Mouse (Mus musculus): ENCODE results near the gene Wscd2. TPM values are rescaled to one million over a fixed set of nuclear protein-coding genes. Genes with fewer than 3 reads are reported as not detected.
A peak's percentile ranks its signal among the peaks of the same experiment; 100 is the strongest.

The Wscd2 gene
- polyA plus RNA-seq, 1 experiment from 2014 or later: 1.5 TPM

GRCm38 (mm10) chr5:113469826-113470225 is 20.3 kb upstream of the Wscd2 start:
- WGBS: 86% methylated on average over 5 of the region's 5 CpGs
- Histone ChIP-seq H3K9ac (ENCODE audit: low read length) (no peak overlapping the region), H3K36me3 (ENCODE audit: control insufficient read depth, insufficient read depth) (no peaks in the 10 kb centered on the region), H3K4me2 (ENCODE audit: low read depth, low read length) (no peak overlapping the region), H3K4me3 (ENCODE audit: low read length) (no peak overlapping the region), H3K4me1 (ENCODE audit: control insufficient read depth, insufficient read depth, low read length) (no peaks in the 10 kb centered on the region), H3K27me3 (ENCODE audit: control insufficient read depth, insufficient read depth, low read length) (peaks cover 9% of the 10 kb centered on the region), H3K27ac (ENCODE audit: low read length) (no peak overlapping the region), H3K9me3 (replicated peaks; ENCODE audit: control insufficient read depth, low read length) (no peaks in the 10 kb centered on the region)
- ATAC-seq (replicated peaks; ENCODE audit: extremely low read depth, insufficient read depth, low FRiP score): no peak

GRCm38 (mm10) chr5:113471417-113471816 is 18.7 kb upstream of the Wscd2 start:
- H3K4me1 ChIP-seq (ENCODE audit: control insufficient read depth, insufficient read depth, low read length): peaks cover 3% of the 10 kb centered on the region
- WGBS: 39% methylated on average over 4 of the region's 4 CpGs
- H3K9me3 ChIP-seq (replicated peaks; ENCODE audit: control insufficient read depth, low read length): no peaks in the 10 kb centered on the region
- ATAC-seq (replicated peaks; ENCODE audit: extremely low read depth, insufficient read depth, low FRiP score): no peak
- H3K4me3 ChIP-seq (ENCODE audit: low read length): no peak overlapping the region
- no peak overlapping the region for H3K9ac ChIP-seq (ENCODE audit: low read length)
- H3K27ac ChIP-seq (ENCODE audit: low read length): no peak overlapping the region
- H3K4me2 ChIP-seq (ENCODE audit: low read depth, low read length): no peak overlapping the region
- H3K27me3 ChIP-seq (ENCODE audit: control insufficient read depth, insufficient read depth, low read length): peaks cover 9% of the 10 kb centered on the region
- H3K36me3 ChIP-seq (ENCODE audit: control insufficient read depth, insufficient read depth): no peaks in the 10 kb centered on the region

GRCm38 (mm10) chr5:113472339-113472738 is 17.8 kb upstream of the Wscd2 start:
- WGBS: 61% methylated on average over 7 of the region's 7 CpGs
- no peak for ATAC-seq (replicated peaks; ENCODE audit: extremely low read depth, insufficient read depth, low FRiP score)

GRCm38 (mm10) chr5:113476816-113477215 is 13.3 kb upstream of the Wscd2 start:
- Histone ChIP-seq H3K9ac (ENCODE audit: low read length) (no peak overlapping the region), H3K27ac (ENCODE audit: low read length) (no peak overlapping the region)

More at GRCm38 (mm10) chr5:113472339-113472738, 17.8 kb upstream of the Wscd2 start:
- no peaks in the 10 kb centered on the region for H3K9me3 ChIP-seq (replicated peaks; ENCODE audit: control insufficient read depth, low read length)
- H3K4me1 ChIP-seq (ENCODE audit: control insufficient read depth, insufficient read depth, low read length): peaks cover 10% of the 10 kb centered on the region
- H3K9ac ChIP-seq (ENCODE audit: low read length): no peak overlapping the region
- no peak overlapping the region for H3K4me2 ChIP-seq (ENCODE audit: low read depth, low read length)
- H3K27ac ChIP-seq (ENCODE audit: low read length): no peak overlapping the region
- peaks cover 6% of the 10 kb centered on the region; the same call in 1 of the 2 replicates for H3K27me3 ChIP-seq (ENCODE audit: control insufficient read depth, insufficient read depth, low read length)
- no peaks in the 10 kb centered on the region for H3K36me3 ChIP-seq (ENCODE audit: control insufficient read depth, insufficient read depth)
- no peak overlapping the region for H3K4me3 ChIP-seq (ENCODE audit: low read length)

GRCm38 (mm10) chr5:113479075-113479474 is 11.1 kb upstream of the Wscd2 start:
- Histone ChIP-seq H3K4me1 (ENCODE audit: control insufficient read depth, insufficient read depth, low read length) (peaks cover 10% of the 10 kb centered on the region), H3K36me3 (ENCODE audit: control insufficient read depth, insufficient read depth) (no peaks in the 10 kb centered on the region), H3K9me3 (replicated peaks; ENCODE audit: control insufficient read depth, low read length) (no peaks in the 10 kb centered on the region), H3K9ac (ENCODE audit: low read length) (no peak overlapping the region), H3K27me3 (ENCODE audit: control insufficient read depth, insufficient read depth, low read length) (no peaks in the 10 kb centered on the region), H3K4me2 (ENCODE audit: low read depth, low read length) (no peak overlapping the region), H3K27ac (ENCODE audit: low read length) (no peak overlapping the region), H3K4me3 (ENCODE audit: low read length) (no peak overlapping the region)
- ATAC-seq (replicated peaks; ENCODE audit: extremely low read depth, insufficient read depth, low FRiP score): no peak
- 88% methylated on average over 5 of the region's 5 CpGs for WGBS

More at GRCm38 (mm10) chr5:113476816-113477215, 13.3 kb upstream of the Wscd2 start:
- 8% methylated on average over 6 of the region's 6 CpGs for WGBS
- H3K4me1 ChIP-seq (ENCODE audit: control insufficient read depth, insufficient read depth, low read length): peaks cover 10% of the 10 kb centered on the region
- H3K4me2 ChIP-seq (ENCODE audit: low read depth, low read length): no peak overlapping the region
- no peaks in the 10 kb centered on the region for H3K36me3 ChIP-seq (ENCODE audit: control insufficient read depth, insufficient read depth)
- H3K27me3 ChIP-seq (ENCODE audit: control insufficient read depth, insufficient read depth, low read length): no peaks in the 10 kb centered on the region
- no peaks in the 10 kb centered on the region for H3K9me3 ChIP-seq (replicated peaks; ENCODE audit: control insufficient read depth, low read length)
- ATAC-seq (replicated peaks; ENCODE audit: extremely low read depth, insufficient read depth, low FRiP score): peak; percentile 69; the same call in 1 of the 2 replicates
- no peak overlapping the region for H3K4me3 ChIP-seq (ENCODE audit: low read length)

GRCm38 (mm10) chr5:113480451-113480850 is 9.7 kb upstream of the Wscd2 start:
- Histone ChIP-seq H3K4me2 (ENCODE audit: low read depth, low read length) (no peak overlapping the region), H3K4me1 (ENCODE audit: control insufficient read depth, insufficient read depth, low read length) (peaks cover 10% of the 10 kb centered on the region), H3K36me3 (ENCODE audit: control insufficient read depth, insufficient read depth) (no peaks in the 10 kb centered on the region), H3K27me3 (ENCODE audit: control insufficient read depth, insufficient read depth, low read length) (no peaks in the 10 kb centered on the region), H3K27ac (ENCODE audit: low read length) (no peak overlapping the region), H3K9ac (ENCODE audit: low read length) (no peak overlapping the region), H3K9me3 (replicated peaks; ENCODE audit: control insufficient read depth, low read length) (no peaks in the 10 kb centered on the region), H3K4me3 (ENCODE audit: low read length) (no peak overlapping the region)
- WGBS: 63% methylated on average over 5 of the region's 5 CpGs
- no peak for ATAC-seq (replicated peaks; ENCODE audit: extremely low read depth, insufficient read depth, low FRiP score)

GRCm38 (mm10) chr5:113485584-113486162 is 4.5 kb upstream of the Wscd2 start:
- Histone ChIP-seq H3K4me1 (ENCODE audit: control insufficient read depth, insufficient read depth, low read length) (peaks cover 9% of the 10 kb centered on the region), H3K9me3 (replicated peaks; ENCODE audit: control insufficient read depth, low read length) (no peaks in the 10 kb centered on the region), H3K27me3 (ENCODE audit: control insufficient read depth, insufficient read depth, low read length) (peaks cover 13% of the 10 kb centered on the region), H3K4me2 (ENCODE audit: low read depth, low read length) (no peak overlapping the region), H3K4me3 (ENCODE audit: low read length) (no peak overlapping the region), H3K36me3 (ENCODE audit: control insufficient read depth, insufficient read depth) (no peaks in the 10 kb centered on the region), H3K27ac (ENCODE audit: low read length) (no peak overlapping the region), H3K9ac (ENCODE audit: low read length) (no peak overlapping the region)
- no peak for ATAC-seq (replicated peaks; ENCODE audit: extremely low read depth, insufficient read depth, low FRiP score)
- WGBS: 57% methylated on average over 11 of the region's 11 CpGs

- no peak overlapping the region for H3K4me3 ChIP-seq (ENCODE audit: low read length)
- ATAC-seq (replicated peaks; ENCODE audit: extremely low read depth, insufficient read depth, low FRiP score): peak; percentile 52; the same call in 1 of the 2 replicates
- no peaks in the 10 kb centered on the region for H3K9me3 ChIP-seq (replicated peaks; ENCODE audit: control insufficient read depth, low read length)
- no peak overlapping the region for H3K9ac ChIP-seq (ENCODE audit: low read length)
- peaks cover 28% of the 10 kb centered on the region for H3K27me3 ChIP-seq (ENCODE audit: control insufficient read depth, insufficient read depth, low read length)
- no peaks in the 10 kb centered on the region for H3K36me3 ChIP-seq (ENCODE audit: control insufficient read depth, insufficient read depth)
- H3K4me2 ChIP-seq (ENCODE audit: low read depth, low read length): no peak overlapping the region
- 32% methylated on average over 8 of the region's 8 CpGs for WGBS
- H3K27ac ChIP-seq (ENCODE audit: low read length): peak overlapping the region; percentile 26; the same call in 1 of the 2 replicates
- peaks cover 13% of the 10 kb centered on the region for H3K4me1 ChIP-seq (ENCODE audit: control insufficient read depth, insufficient read depth, low read length)
Measured at GRCm38 (mm10) chr5:113487879-113488278, 2.3 kb upstream of the Wscd2 start.

- no peak overlapping the region for H3K4me3 ChIP-seq (ENCODE audit: low read length)
- no peak overlapping the region for H3K27ac ChIP-seq (ENCODE audit: low read length)
- H3K4me1 ChIP-seq (ENCODE audit: control insufficient read depth, insufficient read depth, low read length): peaks cover 13% of the 10 kb centered on the region
- WGBS: 93% methylated on average over 9 of the region's 9 CpGs
- H3K9ac ChIP-seq (ENCODE audit: low read length): no peak overlapping the region
- ATAC-seq (replicated peaks; ENCODE audit: extremely low read depth, insufficient read depth, low FRiP score): no peak
- H3K36me3 ChIP-seq (ENCODE audit: control insufficient read depth, insufficient read depth): no peaks in the 10 kb centered on the region
- peaks cover 31% of the 10 kb centered on the region for H3K27me3 ChIP-seq (ENCODE audit: control insufficient read depth, insufficient read depth, low read length)
- H3K4me2 ChIP-seq (ENCODE audit: low read depth, low read length): no peak overlapping the region
- no peaks in the 10 kb centered on the region for H3K9me3 ChIP-seq (replicated peaks; ENCODE audit: control insufficient read depth, low read length)
Measured at GRCm38 (mm10) chr5:113489617-113490016, 516 bp upstream of the Wscd2 start.

Data from heart, embryonic 16.5 days (tissue).